Mouse (Mus musculus) activated CD4-positive, CD25-positive, alpha-beta regulatory T cell (primary cell): ENCODE measurements around the gene Gsdmc4. TPM values are rescaled to one million over a fixed set of nuclear protein-coding genes. Genes with fewer than 3 reads are reported as not detected.

Experiments
- polyA plus RNA-seq, 2 experiments: library from polyadenylated mRNA; unstranded; fragments of 100-300 nt; shearing (Covaris generic); gene quantifications; one replicate each; pipeline ENCODE4 v1.2.1; 2017

The Gsdmc4 gene
- polyA plus RNA-seq, result under 1 TPM; 0.11 to 0.14 TPM

GRCm38 (mm10) chr15:63912197-63912596 lies at the start of gene Gsdmc4:
Gene Gsdmc4, minus strand, starts transcription at chr15:63912297.

DNA sequence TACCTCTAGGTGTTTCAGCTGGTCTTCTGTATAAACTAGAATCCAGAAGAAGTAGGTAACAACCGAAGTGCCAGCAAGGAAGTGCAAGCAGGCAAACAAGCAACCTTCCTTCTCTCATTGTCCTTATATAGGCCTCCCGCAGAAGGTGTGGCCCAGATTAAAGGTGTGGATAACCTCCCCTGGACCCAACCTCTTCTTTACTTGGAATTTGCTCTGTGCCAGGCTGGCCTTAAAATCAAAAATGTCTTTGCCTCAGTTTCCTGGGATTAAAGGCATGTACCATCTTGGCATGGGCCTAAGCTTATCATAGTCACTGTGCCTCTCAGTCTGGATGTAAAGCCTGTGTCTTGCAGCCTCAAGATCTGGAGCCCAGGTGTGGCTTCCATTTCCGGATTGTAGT lies 33.6 kb downstream of the Gsdmc4 start, which contains the start of gene Gsdmc3:
Gene Gsdmc3 (minus strand): TSS at position 101 of the 400 bp plus-strand sequence.

Other genes starting within 250 kb of the Gsdmc4 start
- gene Gsdmc2, start 67.1 kb downstream of the Gsdmc4 start, polyA plus RNA-seq, result under 1 TPM in 1 of 2 experiments, not detected in 1; 0.17 TPM
- gene Gsdmc3, start 33.7 kb downstream of the Gsdmc4 start, polyA plus RNA-seq, result under 1 TPM in 1 of 2 experiments, not detected in 1; 0.10 TPM
- gene Fam49b, start 148.2 kb upstream of the Gsdmc4 start, polyA plus RNA-seq, result 100 to 1,000 TPM; 310 to 364 TPM